Mouse (Mus musculus) myocyte (in vitro differentiated cells): ENCODE measurements around the gene Polr2e. TPM values are rescaled to one million over a fixed set of nuclear protein-coding genes. Genes with fewer than 3 reads are reported as not detected.

Source experiments
- H3K27me3 ChIP-seq: one replicate; pipeline ENCODE4 v1.6.1; 2011; ENCODE audit not compliant: control insufficient read depth, insufficient read depth, insufficient read length
- H3K36me3 ChIP-seq: one replicate; pipeline ENCODE4 v1.6.1; 2011; ENCODE audit not compliant: control insufficient read depth, insufficient read depth
- H3K4me2 ChIP-seq: one replicate; pipeline ENCODE4 v1.6.1; 2011; ENCODE audit warnings: low read depth, control low read depth
- H3K4me3 ChIP-seq: one replicate; pipeline ENCODE4 v1.5.1; 2011; ENCODE audit warnings: mild to moderate bottlenecking, control low read depth, moderate library complexity
- H3K79me2 ChIP-seq: one replicate; pipeline ENCODE4 v1.6.1; 2011; ENCODE audit not compliant: control insufficient read depth, insufficient read depth
- H3ac ChIP-seq: one replicate; pipeline ENCODE4 v1.6.1; 2011; ENCODE audit not compliant: control insufficient read depth, insufficient read length
- CEBPB ChIP-seq: IDR thresholded peaks from 2 replicates; pipeline ENCODE4 v1.6.1; 2011; ENCODE audit warnings: mild to moderate bottlenecking, moderate library complexity; ENCODE audit not compliant: poor library complexity, insufficient read depth, severe bottlenecking
- E2F4 ChIP-seq: IDR thresholded peaks from one replicate; pipeline ENCODE4 v1.6.1; 2011; ENCODE audit warnings: mild to moderate bottlenecking, control low read depth, moderate library complexity; ENCODE audit not compliant: insufficient read depth
- MAX ChIP-seq: IDR thresholded peaks from one replicate; pipeline ENCODE4 v1.6.1; 2011; ENCODE audit warnings: low read depth, mild to moderate bottlenecking, control low read depth
- MYOD1 ChIP-seq, 3 experiments: IDR thresholded peaks; one replicate each; pipeline ENCODE4 v1.6.1; 2011; ENCODE audit warnings: control low read depth in 2 of 3, low read depth in 2 of 3, mild to moderate bottlenecking in 2 of 3, moderate library complexity in 1 of 3; ENCODE audit not compliant: insufficient read length in 2 of 3, control insufficient read depth in 1 of 3
- MYOG ChIP-seq, 3 experiments: IDR thresholded peaks; one replicate each; pipeline ENCODE4 v1.6.1; 2011; ENCODE audit warnings: control low read depth in 2 of 3, low read depth in 2 of 3, mild to moderate bottlenecking in 2 of 3; ENCODE audit not compliant: insufficient read length in 2 of 3, control insufficient read depth in 1 of 3, insufficient read depth in 1 of 3
- POLR2A ChIP-seq: IDR thresholded peaks from one replicate; pipeline ENCODE4 v1.6.1; 2011; ENCODE audit warnings: low read depth, mild to moderate bottlenecking, control low read depth, moderate library complexity; ENCODE audit not compliant: insufficient read length
- POLR2AphosphoS2 ChIP-seq: IDR thresholded peaks from one replicate; pipeline ENCODE4 v1.6.1; 2011; ENCODE audit warnings: low read depth, control low read depth; ENCODE audit not compliant: insufficient read length
- REST ChIP-seq: IDR thresholded peaks from one replicate; pipeline ENCODE4 v1.6.1; 2011; ENCODE audit warnings: mild to moderate bottlenecking, control low read depth, moderate library complexity; ENCODE audit not compliant: insufficient read depth, insufficient read length
- SRF ChIP-seq: IDR thresholded peaks from one replicate; pipeline ENCODE4 v1.6.1; 2011; ENCODE audit warnings: low read depth; ENCODE audit not compliant: control insufficient read depth, insufficient read length
- TCF12 ChIP-seq: IDR thresholded peaks from one replicate; pipeline ENCODE4 v1.6.1; 2011; ENCODE audit warnings: mild to moderate bottlenecking, control low read depth; ENCODE audit not compliant: poor library complexity, insufficient read depth, severe bottlenecking
- TCF3 ChIP-seq: IDR thresholded peaks from one replicate; pipeline ENCODE4 v1.6.1; 2011; ENCODE audit warnings: low read depth, control low read depth; ENCODE audit not compliant: insufficient read length
- USF1 ChIP-seq: IDR thresholded peaks from one replicate; pipeline ENCODE4 v1.6.1; 2011; ENCODE audit warnings: low read depth, mild to moderate bottlenecking, control low read depth, moderate library complexity
- polyA plus RNA-seq: library from polyadenylated mRNA; unstranded; fragments of >200 nt; fragmentation: generic; extraction: Trizol; gene quantifications from one replicate; pipeline ENCODE4 v1.2.1, GENCODE M21; 2012; ENCODE audit warnings: missing spikeins

The Polr2e gene
- polyA plus RNA-seq, 1 experiment, result 209 TPM

DNA sequence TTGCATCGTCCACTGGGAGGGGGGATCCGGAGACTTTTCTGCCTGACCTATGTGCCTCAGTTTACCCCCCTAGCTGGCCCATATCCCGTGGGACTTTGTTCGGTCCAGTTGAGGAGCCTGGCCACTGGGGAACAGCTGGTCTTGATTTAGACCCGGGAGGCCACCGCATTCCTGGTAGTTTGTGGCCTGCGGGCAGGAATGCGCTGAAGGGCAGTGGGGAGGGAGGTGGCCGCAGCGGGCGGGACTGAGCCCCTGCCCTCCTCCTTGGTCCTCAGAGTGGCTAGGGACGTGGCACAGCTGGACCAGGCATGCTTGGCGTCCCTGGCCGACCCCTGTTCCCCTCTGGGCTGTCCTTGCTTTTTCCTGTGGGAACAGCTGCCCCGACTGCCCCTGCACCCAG lies 49.7 kb downstream of the Polr2e start:
- Histone ChIP-seq H3K36me3 (peaks cover 7% of the 10 kb centered on the region), H3K79me2 (peaks cover 20% of the 10 kb centered on the region), H3K27me3 (no peaks in the 10 kb centered on the region), H3ac (peak overlapping the region; percentile 53), H3K4me2 (peak overlapping the region; percentile 86), H3K4me3 (peak overlapping the region; percentile 74)
- peak; percentile 43 for TF ChIP-seq POLR2AphosphoS2
- TF ChIP-seq TCF3, result peak; percentile 80
- TF ChIP-seq MAX, result no peak
- TF ChIP-seq POLR2A, result peak; percentile 34
- peak; percentile 42 to 93 (median 85) for TF ChIP-seq MYOG (IDR thresholded peaks at IDR 0.05; ENCODE audit: control insufficient read depth in 1 of 3, insufficient read depth in 1 of 3, insufficient read length in 2 of 3, low read depth in 2 of 3)
- peak; percentile 16 for TF ChIP-seq TCF12
- no peak for TF ChIP-seq USF1
- peak in 2 of 3 experiments; percentile 60 to 88 for TF ChIP-seq MYOD1 (IDR thresholded peaks at IDR 0.05; ENCODE audit: control insufficient read depth in 1 of 3, insufficient read length in 2 of 3, low read depth in 2 of 3)
- no peak for TF ChIP-seq REST
- peak; percentile 24 for TF ChIP-seq SRF
- no peak for TF ChIP-seq E2F4
- TF ChIP-seq CEBPB, result no peak

- H3K79me2 ChIP-seq, result peaks cover 20% of the 10 kb centered on the region
- H3K4me2 ChIP-seq, result peak overlapping the region; percentile 86
- TF ChIP-seq MYOG (IDR thresholded peaks at IDR 0.05; ENCODE audit: control insufficient read depth in 1 of 3, insufficient read depth in 1 of 3, insufficient read length in 2 of 3, low read depth in 2 of 3), result no peak
- no peak for TF ChIP-seq E2F4
- no peak for TF ChIP-seq TCF12
- no peak for TF ChIP-seq REST
- no peak for TF ChIP-seq TCF3
- TF ChIP-seq POLR2A, result no peak
- no peak for TF ChIP-seq MAX
- no peak for TF ChIP-seq POLR2AphosphoS2
- peak overlapping the region; percentile 53 for H3ac ChIP-seq
- H3K4me3 ChIP-seq, result peak overlapping the region; percentile 74
- H3K27me3 ChIP-seq, result no peaks in the 10 kb centered on the region
- H3K36me3 ChIP-seq, result peaks cover 3% of the 10 kb centered on the region
Observed at GRCm38 (mm10) chr10:79989272-79989786, 50.3 kb downstream of the Polr2e start.

- H3ac ChIP-seq, result peak within 1 kb of the TSS; percentile 53
- H3K79me2 ChIP-seq, result peaks cover 21% of the 10 kb centered on the region
- peak within 1 kb of the TSS; percentile 86 for H3K4me2 ChIP-seq
- TF ChIP-seq SRF (peak; percentile 98), MAX (no peak), MYOG (IDR thresholded peaks at IDR 0.05; ENCODE audit: control insufficient read depth in 1 of 3, insufficient read depth in 1 of 3, insufficient read length in 2 of 3, low read depth in 2 of 3) (peak in 1 of 3 experiments; percentile 55), MYOD1 (IDR thresholded peaks at IDR 0.05; ENCODE audit: control insufficient read depth in 1 of 3, insufficient read length in 2 of 3, low read depth in 2 of 3) (peak in 1 of 3 experiments; percentile 24), POLR2AphosphoS2 (peak; percentile 45), CEBPB (no peak), POLR2A (peak; percentile 55)
- peak within 1 kb of the TSS; percentile 74 for H3K4me3 ChIP-seq
- H3K27me3 ChIP-seq, result no peaks in the 10 kb centered on the region
- peaks cover 3% of the 10 kb centered on the region for H3K36me3 ChIP-seq
Observed at GRCm38 (mm10) chr10:79988506-79989271, 50.9 kb downstream of the Polr2e start, which contains the start of gene Cnn2. Cnn2 (plus strand) TSS chr10:79988584.

- Histone ChIP-seq H3K27me3 (no peaks in the 10 kb centered on the region), H3ac (peak overlapping the region; percentile 53), H3K36me3 (peaks cover 3% of the 10 kb centered on the region), H3K79me2 (peaks cover 28% of the 10 kb centered on the region), H3K4me3 (peak overlapping the region; percentile 74), H3K4me2 (peak overlapping the region; percentile 86)
- TF ChIP-seq E2F4 (no peak), TCF12 (no peak), CEBPB (no peak), MYOD1 (IDR thresholded peaks at IDR 0.05; ENCODE audit: control insufficient read depth in 1 of 3, insufficient read length in 2 of 3, low read depth in 2 of 3) (no peak), POLR2AphosphoS2 (no peak), USF1 (no peak), REST (no peak), MAX (no peak), MYOG (IDR thresholded peaks at IDR 0.05; ENCODE audit: control insufficient read depth in 1 of 3, insufficient read depth in 1 of 3, insufficient read length in 2 of 3, low read depth in 2 of 3) (no peak), TCF3 (no peak), POLR2A (no peak), SRF (no peak)
Observed at GRCm38 (mm10) chr10:79987771-79988505, 51.7 kb downstream of the Polr2e start.
